Comparison of ENCODE assay signal across 10 mouse cellular contexts in genomic region chr12:61522148-61522828, GRCm38 (mm10). TPM values are rescaled to one million over a fixed set of nuclear protein-coding genes. Genes with fewer than 3 reads are reported as not detected.
A peak's percentile ranks its signal among the peaks of the same experiment; 100 is the strongest.
DNase-seq lines count a peak whose midpoint lies in the region; ATAC-seq lines count a peak whose summit lies in the region.
"Had no signal": no experiment of that assay in that cellular context is flagged by ENCODE, and none has a peak within 500 bp of the region (broad histone marks: within the 10 kb centered on the region; RNA-seq: fewer than 3 reads in every experiment).

No protein-coding gene starts in this region.

- H3K4me2 ChIP-seq in kidney, embryonic 15.5 days: peak overlapping the region; percentile 86
- H3K4me2 ChIP-seq in embryonic facial prominence, embryonic 12.5 days (replicated peaks): peak overlapping the region; percentile 81
- peak overlapping the region; percentile 79 for H3K4me2 ChIP-seq in neural tube, embryonic 14.5 days (ENCODE audit: low read depth, low read length)

- intact Hi-C loops in left cerebral cortex, postnatal 14 days (cut with DNase I): loop anchor here (10.0 kb wide), 1 partner anchor 1727 kb away; no protein-coding TSS in a partner anchor

- H3K27me3 ChIP-seq in kidney, embryonic 15.5 days: peaks cover 57% of the 10 kb centered on the region
- H3K27me3 ChIP-seq in embryonic facial prominence, embryonic 12.5 days: peaks cover 41% of the 10 kb centered on the region
- peaks cover 9% of the 10 kb centered on the region; the same call in 1 of the 2 replicates for H3K27me3 ChIP-seq in neural tube, embryonic 14.5 days (ENCODE audit: control insufficient read depth, insufficient read depth, low read length)

- peak overlapping the region; percentile 50; the same call in 1 of the 2 replicates for H3K9ac ChIP-seq in kidney, embryonic 15.5 days
- H3K9ac ChIP-seq in embryonic facial prominence, embryonic 12.5 days: no peak overlapping the region
- no peak overlapping the region; the same call in 1 of the 2 replicates for H3K9ac ChIP-seq in neural tube, embryonic 14.5 days (replicated peaks; ENCODE audit: low read depth, low read length)

- ATAC-seq in kidney, embryonic 15.5 days (replicated peaks; ENCODE audit: low FRiP score): peak; percentile 60
- ATAC-seq in embryonic facial prominence, embryonic 12.5 days (ENCODE audit: insufficient number of reproducible peaks, insufficient read depth, low FRiP score, low TSS enrichment): no peak
- peak; percentile 20; the same call in 1 of the 2 replicates for ATAC-seq in neural tube, embryonic 14.5 days (ENCODE audit: low read depth)
- no peak for ATAC-seq in frontal cortex, adult (ENCODE audit: low TSS enrichment)

- no peaks in the 10 kb centered on the region for H3K9me3 ChIP-seq in kidney, embryonic 15.5 days (replicated peaks)
- no peaks in the 10 kb centered on the region for H3K9me3 ChIP-seq in embryonic facial prominence, embryonic 12.5 days
- H3K9me3 ChIP-seq in neural tube, embryonic 14.5 days (ENCODE audit: control insufficient read depth, low read length): no peaks in the 10 kb centered on the region

- 4% methylated on average over 6 of the region's 6 CpGs for WGBS in kidney, embryonic 15.5 days
- 3% methylated on average over 6 of the region's 6 CpGs for WGBS in embryonic facial prominence, embryonic 12.5 days
- 6% methylated on average over 6 of the region's 6 CpGs for WGBS in neural tube, embryonic 14.5 days

- no peaks in the 10 kb centered on the region for H3K36me3 ChIP-seq in kidney, embryonic 15.5 days
- no peaks in the 10 kb centered on the region for H3K36me3 ChIP-seq in embryonic facial prominence, embryonic 12.5 days
- no peaks in the 10 kb centered on the region for H3K36me3 ChIP-seq in neural tube, embryonic 14.5 days (ENCODE audit: control insufficient read depth, insufficient read depth, low read length)

- peaks cover 25% of the 10 kb centered on the region for H3K4me1 ChIP-seq in kidney, embryonic 15.5 days
- 0 out of 2 replicates have a peak, but pooled peaks cover 13% of the 10 kb centered on the region for H3K4me1 ChIP-seq in embryonic facial prominence, embryonic 12.5 days
- H3K4me1 ChIP-seq in neural tube, embryonic 14.5 days (ENCODE audit: control insufficient read depth, insufficient read depth, low read length): peaks cover 6% of the 10 kb centered on the region; the same call in 1 of the 2 replicates

- DNase-seq in kidney, adult 8-10 months: no peak
- DNase-seq in left cerebral cortex, postnatal 14 days (ENCODE audit: low spot score in 2 of 2): peak; percentile 31
- DNase-seq in thymus, postnatal 14 days: no peak
- DNase-seq in frontal cortex, postnatal 36 days (ENCODE audit: low spot score in 2 of 2): no peak

- H3K27ac ChIP-seq in kidney, embryonic 15.5 days: no peak overlapping the region
- no peak overlapping the region for H3K27ac ChIP-seq in embryonic facial prominence, embryonic 12.5 days
- H3K27ac ChIP-seq in neural tube, embryonic 14.5 days (ENCODE audit: low read depth, low read length): peak overlapping the region; percentile 87

- peak overlapping the region; percentile 58 for H3K4me3 ChIP-seq in kidney, embryonic 15.5 days (replicated peaks)
- H3K4me3 ChIP-seq in embryonic facial prominence, embryonic 12.5 days: peak overlapping the region; percentile 63
- H3K4me3 ChIP-seq in neural tube, embryonic 14.5 days (ENCODE audit: low read depth, low read length): peak overlapping the region; percentile 67

RNA-seq across cellular contexts. Expression of gene Lrfn5, which starts 0.7 kb away (rescaled TPM):
- 2.2 and 2.8 TPM in 2 replicates for polyA plus RNA-seq in kidney, embryonic 15.5 days (2015; fragmentation: Nextera tagmentation; extraction: Ambion mirVana)
- 5.6 and 5.7 TPM in 2 replicates for polyA plus RNA-seq in embryonic facial prominence, embryonic 12.5 days (2016; fragmentation: Nextera tagmentation; extraction: Ambion mirVana)
- total RNA-seq in left cerebral cortex, postnatal 14 days (2021): 100 to 1,000 TPM; 120 to 130 TPM
- polyA plus RNA-seq in neural tube, embryonic 14.5 days (2014; fragmentation: Nextera tagmentation; extraction: Ambion mirVana): 86.1 and 87.3 TPM in 2 replicates
- total RNA-seq: hematopoietic stem cell, adult 5-6 weeks had no signal
- polyA plus RNA-seq: spleen, adult 2 months had no signal

Comparison
In these comparisons a context has a peak if more than half of its experiments do, and no peak if none do; other contexts are left out.
1. ATAC-seq: peak in kidney, embryonic 15.5 days (single experiment) and neural tube, embryonic 14.5 days (single experiment); none in embryonic facial prominence, embryonic 12.5 days (single experiment) and frontal cortex, adult (single experiment).
2. DNase-seq: peak in left cerebral cortex, postnatal 14 days (2 of 2); none in kidney, adult 8-10 months (0 of 2), thymus, postnatal 14 days (single experiment) and frontal cortex, postnatal 36 days (0 of 2).
3. RNA of gene Lrfn5, which starts 0.7 kb away (polyA plus RNA-seq): 86.1 to 87.3 TPM in neural tube, embryonic 14.5 days; 5.6 to 5.7 TPM in embryonic facial prominence, embryonic 12.5 days and 2.2 to 2.8 TPM in kidney, embryonic 15.5 days; every median in the first group is over 10 times any median in the second.
4. Peak in every context shown above with its lines, with median percentiles within 50 percentile points of each other: H3K4me2 ChIP-seq and H3K4me3 ChIP-seq.